Mouse (Mus musculus) midbrain, embryonic 16.5 days (tissue): Measurements from ENCODE around the gene Ap2s1. TPM values are rescaled to one million over a fixed set of nuclear protein-coding genes. Genes with fewer than 3 reads are reported as not detected.
A peak's percentile ranks its signal among the peaks of the same experiment; 100 is the strongest.

ENCODE experiments used
- ATAC-seq: fragments of 200-750 bp; cut with Nextera tagmentation; 2 replicates; pipeline ENCODE4 v1.8.0; 2017; ENCODE audit warnings: moderate TSS enrichment
- H3K27ac ChIP-seq: fragments of 300-500 bp; sonication (generic); 2 replicates; pipeline ENCODE4 v1.5.1; 2014; ENCODE audit warnings: mild to moderate bottlenecking, low read length, mixed read lengths
- H3K27me3 ChIP-seq: fragments of 300-500 bp; sonication (generic); 2 replicates; pipeline ENCODE4 v1.6.1; 2014; ENCODE audit warnings: low read depth, low read length, mixed read lengths; ENCODE audit not compliant: control insufficient read depth, insufficient read depth
- H3K36me3 ChIP-seq: fragments of 300-500 bp; sonication (generic); 2 replicates; pipeline ENCODE4 v1.6.1; 2014; ENCODE audit warnings: mild to moderate bottlenecking, low read length, moderate library complexity, mixed read lengths; ENCODE audit not compliant: control insufficient read depth, insufficient read depth
- H3K4me1 ChIP-seq: fragments of 300-500 bp; sonication (generic); 2 replicates; pipeline ENCODE4 v1.6.1; 2014; ENCODE audit warnings: mild to moderate bottlenecking, low read length, mixed read lengths; ENCODE audit not compliant: control insufficient read depth, insufficient read depth
- H3K4me2 ChIP-seq: fragments of 300-500 bp; sonication (generic); 2 replicates; pipeline ENCODE4 v1.6.1; 2014; ENCODE audit warnings: mild to moderate bottlenecking, low read length, mixed read lengths
- H3K4me3 ChIP-seq: fragments of 300-500 bp; sonication (generic); 2 replicates; pipeline ENCODE4 v1.5.1; 2014; ENCODE audit warnings: low read depth, mild to moderate bottlenecking, low read length, moderate library complexity, mixed read lengths
- H3K9ac ChIP-seq: fragments of 300-500 bp; sonication (generic); 2 replicates; pipeline ENCODE4 v1.6.1; 2014; ENCODE audit warnings: low read depth, low read length, mixed read lengths
- H3K9me3 ChIP-seq: fragments of 300-500 bp; sonication (generic); replicated peaks from 2 replicates; pipeline ENCODE4 v1.6.1; 2014; ENCODE audit warnings: mild to moderate bottlenecking, low read length, mixed read lengths; ENCODE audit not compliant: control insufficient read depth, poor library complexity, severe bottlenecking
- WGBS: fragments of 180-500 bp; shearing (Covaris S2); extraction: QIAGEN DNeasy Blood & Tissue Kit; methylation state at CpG from one replicate; pipeline ENCODE4 v1.1.7; 2014; 5-methylcytosine and 5-hydroxymethylcytosine counted together
- polyA plus RNA-seq: library from polyadenylated mRNA; unstranded; fragments of >200 nt; fragmentation: Nextera tagmentation; extraction: Ambion mirVana; gene quantifications from 2 replicates; pipeline ENCODE4 v1.2.1, GENCODE M21; 2015

Gene Ap2s1
- polyA plus RNA-seq, 1 experiment from 2014 or later: 461 TPM

GRCm38 (mm10) chr7:16739056-16739604 lies 920 bp downstream of the Ap2s1 start:
- 57% methylated on average over 10 of the region's 10 CpGs for WGBS
- Histone ChIP-seq H3K9me3 (no peaks in the 10 kb centered on the region), H3K36me3 (peaks cover 5% of the 10 kb centered on the region), H3K4me3 (peak overlapping the region; percentile 90), H3K27me3 (no peaks in the 10 kb centered on the region), H3K4me2 (peak overlapping the region; percentile 93), H3K9ac (peak overlapping the region; percentile 94), H3K27ac (no peak overlapping the region), H3K4me1 (peaks cover 15% of the 10 kb centered on the region)
- no peak for ATAC-seq

- H3K36me3 ChIP-seq: peaks cover 43% of the 10 kb centered on the region
- no peak overlapping the region for H3K4me3 ChIP-seq
- 96% methylated on average over 4 of the region's 4 CpGs for WGBS
- no peaks in the 10 kb centered on the region for H3K27me3 ChIP-seq
- no peak overlapping the region for H3K4me2 ChIP-seq
- no peak overlapping the region for H3K9ac ChIP-seq
- ATAC-seq: no peak
- no peaks in the 10 kb centered on the region for H3K9me3 ChIP-seq
- H3K4me1 ChIP-seq: no peaks in the 10 kb centered on the region
- no peak overlapping the region for H3K27ac ChIP-seq
Measured at GRCm38 (mm10) chr7:16745373-16745772, 7.2 kb downstream of the Ap2s1 start.

GRCm38 (mm10) chr7:16746093-16746492 lies 7.9 kb downstream of the Ap2s1 start:
- no peaks in the 10 kb centered on the region for H3K27me3 ChIP-seq
- peaks cover 43% of the 10 kb centered on the region for H3K36me3 ChIP-seq
- peak; percentile 65; the same call in 1 of the 2 replicates for ATAC-seq
- H3K4me3 ChIP-seq: no peak overlapping the region
- 53% methylated on average over 3 of the region's 3 CpGs for WGBS
- H3K9ac ChIP-seq: no peak overlapping the region
- H3K9me3 ChIP-seq: no peaks in the 10 kb centered on the region
- no peak overlapping the region for H3K4me2 ChIP-seq
- no peaks in the 10 kb centered on the region for H3K4me1 ChIP-seq
- H3K27ac ChIP-seq: no peak overlapping the region

GRCm38 (mm10) chr7:16747656-16748055 lies 9.4 kb downstream of the Ap2s1 start:
- 93% methylated on average over 6 of the region's 6 CpGs for WGBS
- Histone ChIP-seq H3K4me1 (no peaks in the 10 kb centered on the region), H3K27me3 (no peaks in the 10 kb centered on the region), H3K9ac (no peak overlapping the region), H3K9me3 (no peaks in the 10 kb centered on the region), H3K27ac (no peak overlapping the region), H3K36me3 (peaks cover 43% of the 10 kb centered on the region), H3K4me3 (no peak overlapping the region), H3K4me2 (no peak overlapping the region)
- no peak for ATAC-seq

- H3K27ac ChIP-seq: no peak overlapping the region
- H3K9ac ChIP-seq: no peak overlapping the region
- H3K27me3 ChIP-seq: no peaks in the 10 kb centered on the region
- H3K4me2 ChIP-seq: no peak overlapping the region
- peaks cover 25% of the 10 kb centered on the region for H3K36me3 ChIP-seq
- H3K4me3 ChIP-seq: no peak overlapping the region
- no peak for ATAC-seq
- 93% methylated on average over 12 of the region's 12 CpGs for WGBS
- no peaks in the 10 kb centered on the region for H3K4me1 ChIP-seq
- H3K9me3 ChIP-seq: no peaks in the 10 kb centered on the region
Measured at GRCm38 (mm10) chr7:16752016-16752415, 13.8 kb downstream of the Ap2s1 start.

GRCm38 (mm10) chr7:16755362-16756017 lies 17.3 kb downstream of the Ap2s1 start:
- Histone ChIP-seq H3K9ac (no peak overlapping the region), H3K4me3 (no peak overlapping the region), H3K27me3 (no peaks in the 10 kb centered on the region), H3K27ac (no peak overlapping the region), H3K4me2 (no peak overlapping the region), H3K9me3 (no peaks in the 10 kb centered on the region), H3K4me1 (no peaks in the 10 kb centered on the region), H3K36me3 (no peaks in the 10 kb centered on the region)
- no peak for ATAC-seq
- 80% methylated on average over 17 of the region's 17 CpGs for WGBS

GRCm38 (mm10) chr7:16758872-16759574 lies 20.8 kb downstream of the Ap2s1 start:
- 38% methylated on average over 10 of the region's 11 CpGs for WGBS
- Histone ChIP-seq H3K4me1 (no peaks in the 10 kb centered on the region; the same call in 1 of the 2 replicates), H3K36me3 (no peaks in the 10 kb centered on the region), H3K9ac (no peak overlapping the region), H3K4me2 (no peak overlapping the region), H3K9me3 (no peaks in the 10 kb centered on the region), H3K27ac (no peak overlapping the region), H3K27me3 (no peaks in the 10 kb centered on the region), H3K4me3 (no peak overlapping the region)
- peak; percentile 97 for ATAC-seq

GRCm38 (mm10) chr7:16760292-16760691 lies 22.1 kb downstream of the Ap2s1 start:
- Histone ChIP-seq H3K9ac (no peak overlapping the region), H3K4me3 (no peak overlapping the region), H3K4me2 (no peak overlapping the region), H3K4me1 (no peaks in the 10 kb centered on the region; the same call in 1 of the 2 replicates), H3K27ac (no peak overlapping the region), H3K36me3 (no peaks in the 10 kb centered on the region), H3K27me3 (no peaks in the 10 kb centered on the region), H3K9me3 (no peaks in the 10 kb centered on the region)
- 28% methylated on average over 8 of the region's 8 CpGs for WGBS
- ATAC-seq: no peak

GRCm38 (mm10) chr7:16761005-16761481 lies 22.8 kb downstream of the Ap2s1 start:
- WGBS: 58% methylated on average over 10 of the region's 10 CpGs
- no peak overlapping the region for H3K9ac ChIP-seq

More at GRCm38 (mm10) chr7:16761005-16761481, 22.8 kb downstream of the Ap2s1 start:
- Histone ChIP-seq H3K27me3 (no peaks in the 10 kb centered on the region), H3K9me3 (no peaks in the 10 kb centered on the region), H3K36me3 (no peaks in the 10 kb centered on the region), H3K4me3 (no peak overlapping the region), H3K4me1 (no peaks in the 10 kb centered on the region; the same call in 1 of the 2 replicates), H3K4me2 (no peak overlapping the region), H3K27ac (no peak overlapping the region)
- no peak for ATAC-seq
